Mouse (Mus musculus): ENCODE measurements at regions not wholly inside any gene's neighbourhood (a gene's known extent, or its start where the extent isn't known, plus 50 kb on each side); places are given as distances from the start of the nearest gene placed in this dataset.

DNA sequence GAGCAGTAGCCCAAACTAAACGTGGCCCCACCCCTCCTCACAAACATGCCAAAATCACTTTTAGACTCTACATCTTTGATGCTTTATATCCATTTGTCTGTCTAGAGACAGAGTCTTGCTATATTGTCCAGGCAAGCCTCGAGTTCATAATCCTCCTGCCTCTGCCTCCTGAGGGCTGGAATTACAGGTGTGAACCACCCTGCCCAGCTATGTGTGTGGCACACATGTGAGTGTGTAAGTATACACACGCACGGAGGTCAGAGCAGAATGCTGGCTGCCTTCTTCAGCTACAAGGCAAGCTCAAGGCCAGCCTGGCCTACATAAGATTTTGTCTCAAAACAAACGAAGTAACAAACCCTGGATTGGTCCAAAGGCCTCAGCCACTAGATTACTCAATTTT lies 86.8 kb upstream of the Foxk1 start:
- TF ChIP-seq POLR2A (IDR thresholded peaks at IDR 0.05; ENCODE audit: control insufficient read depth, extremely low read depth, insufficient read depth, low read length, poor library complexity) (no peak), CTCF (IDR thresholded peaks at IDR 0.05; ENCODE audit: borderline replicate concordance, control insufficient read depth, extremely low read depth, insufficient read depth, low read length, poor library complexity) (no peak)
- DNase-seq: no peak

GRCm38 (mm10) chr5:142319268-142319667 lies 82.0 kb upstream of the Foxk1 start:
- H3K36me3 ChIP-seq (ENCODE audit: control insufficient read depth, insufficient read depth, low read length): no peaks in the 10 kb centered on the region
- TF ChIP-seq POLR2A (IDR thresholded peaks at IDR 0.05; ENCODE audit: control insufficient read depth, extremely low read depth, insufficient read depth, low read length, poor library complexity) (no peak), CTCF (IDR thresholded peaks at IDR 0.05; ENCODE audit: borderline replicate concordance, control insufficient read depth, extremely low read depth, insufficient read depth, low read length, poor library complexity) (peak; percentile 61; the same call in 1 of the 2 replicates)
- peak; percentile 42 for DNase-seq
- no peak overlapping the region for H3K27ac ChIP-seq (ENCODE audit: control insufficient read depth, insufficient read depth, low read length)
- no peaks in the 10 kb centered on the region for H3K4me1 ChIP-seq (replicated peaks; ENCODE audit: control insufficient read depth, insufficient read depth, low read length)
- no peak overlapping the region for H3K4me3 ChIP-seq (ENCODE audit: control insufficient read depth, insufficient read depth, low read length)
- WGBS: 8% methylated on average over 7 of the region's 7 CpGs
- H3K27me3 ChIP-seq (ENCODE audit: control insufficient read depth, insufficient read depth, low read length): no peaks in the 10 kb centered on the region

More for the DNA sequence above, 86.8 kb upstream of the Foxk1 start:
- H3K4me1 ChIP-seq (replicated peaks; ENCODE audit: control insufficient read depth, insufficient read depth, low read length): no peaks in the 10 kb centered on the region
- no peaks in the 10 kb centered on the region for H3K36me3 ChIP-seq (ENCODE audit: control insufficient read depth, insufficient read depth, low read length)
- H3K27me3 ChIP-seq (ENCODE audit: control insufficient read depth, insufficient read depth, low read length): no peaks in the 10 kb centered on the region
- H3K4me3 ChIP-seq (ENCODE audit: control insufficient read depth, insufficient read depth, low read length): no peak overlapping the region
- WGBS: 68% methylated on average over 5 of the region's 5 CpGs
- H3K27ac ChIP-seq (ENCODE audit: control insufficient read depth, insufficient read depth, low read length): no peak overlapping the region

DNA sequence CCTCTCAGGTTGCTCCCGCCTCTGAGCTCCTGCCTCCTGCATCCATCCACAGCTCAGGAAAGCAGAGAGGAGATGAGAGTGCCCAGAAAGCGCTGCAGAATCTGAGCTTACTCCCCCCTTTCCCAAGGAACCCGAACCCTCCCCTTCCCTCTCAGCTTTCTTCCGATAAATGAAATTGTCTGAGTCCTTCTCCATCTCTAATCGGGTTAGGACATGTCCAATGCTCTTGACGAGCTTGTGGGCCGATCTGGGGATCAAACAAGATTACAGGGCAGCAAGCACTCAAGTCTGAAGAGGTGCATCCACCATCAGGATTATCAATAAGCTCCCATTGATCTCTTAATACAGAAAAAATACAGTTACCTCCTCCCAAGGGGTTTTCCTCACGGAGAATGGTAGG lies 80.0 kb upstream of the Foxk1 start:
- H3K27ac ChIP-seq (ENCODE audit: control insufficient read depth, insufficient read depth, low read length): no peak overlapping the region
- no peak overlapping the region for H3K4me3 ChIP-seq (ENCODE audit: control insufficient read depth, insufficient read depth, low read length)
- peaks cover 2% of the 10 kb centered on the region; the same call in 1 of the 2 replicates for H3K4me1 ChIP-seq (replicated peaks; ENCODE audit: control insufficient read depth, insufficient read depth, low read length)
- TF ChIP-seq CTCF (IDR thresholded peaks at IDR 0.05; ENCODE audit: borderline replicate concordance, control insufficient read depth, extremely low read depth, insufficient read depth, low read length, poor library complexity): no peak
- no peak for TF ChIP-seq POLR2A (IDR thresholded peaks at IDR 0.05; ENCODE audit: control insufficient read depth, extremely low read depth, insufficient read depth, low read length, poor library complexity)
- no peaks in the 10 kb centered on the region for H3K36me3 ChIP-seq (ENCODE audit: control insufficient read depth, insufficient read depth, low read length)
- DNase-seq: no peak
- no peaks in the 10 kb centered on the region for H3K27me3 ChIP-seq (ENCODE audit: control insufficient read depth, insufficient read depth, low read length)
- 83% methylated on average over 8 of the region's 8 CpGs for WGBS

DNA sequence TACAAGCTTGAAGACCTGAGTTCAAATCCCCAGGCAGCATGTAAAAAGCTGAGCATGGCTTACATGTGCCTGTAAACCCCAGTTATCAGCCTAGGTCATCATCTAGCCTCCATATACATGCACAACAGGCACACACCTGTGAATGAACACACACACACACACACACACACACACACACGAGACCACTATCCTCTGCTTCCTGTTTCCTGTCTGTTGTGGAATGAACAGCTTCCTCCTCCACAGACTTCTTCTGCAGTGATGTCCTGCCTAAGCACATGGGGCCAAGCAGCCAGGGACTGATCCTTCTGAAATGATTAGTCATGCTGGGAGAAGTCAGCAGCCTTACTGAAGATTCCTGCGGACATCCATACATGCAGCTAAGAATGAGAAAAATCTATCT lies 76.4 kb upstream of the Foxk1 start:
- peaks cover 2% of the 10 kb centered on the region; the same call in 1 of the 2 replicates for H3K4me1 ChIP-seq (replicated peaks; ENCODE audit: control insufficient read depth, insufficient read depth, low read length)
- DNase-seq: no peak
- H3K4me3 ChIP-seq (ENCODE audit: control insufficient read depth, insufficient read depth, low read length): no peak overlapping the region
- TF ChIP-seq POLR2A (IDR thresholded peaks at IDR 0.05; ENCODE audit: control insufficient read depth, extremely low read depth, insufficient read depth, low read length, poor library complexity) (no peak), CTCF (IDR thresholded peaks at IDR 0.05; ENCODE audit: borderline replicate concordance, control insufficient read depth, extremely low read depth, insufficient read depth, low read length, poor library complexity) (no peak)
- no peak overlapping the region for H3K27ac ChIP-seq (ENCODE audit: control insufficient read depth, insufficient read depth, low read length)
- WGBS: 41% methylated on average over 2 of the region's 2 CpGs
- H3K36me3 ChIP-seq (ENCODE audit: control insufficient read depth, insufficient read depth, low read length): no peaks in the 10 kb centered on the region
- no peaks in the 10 kb centered on the region for H3K27me3 ChIP-seq (ENCODE audit: control insufficient read depth, insufficient read depth, low read length)

DNA sequence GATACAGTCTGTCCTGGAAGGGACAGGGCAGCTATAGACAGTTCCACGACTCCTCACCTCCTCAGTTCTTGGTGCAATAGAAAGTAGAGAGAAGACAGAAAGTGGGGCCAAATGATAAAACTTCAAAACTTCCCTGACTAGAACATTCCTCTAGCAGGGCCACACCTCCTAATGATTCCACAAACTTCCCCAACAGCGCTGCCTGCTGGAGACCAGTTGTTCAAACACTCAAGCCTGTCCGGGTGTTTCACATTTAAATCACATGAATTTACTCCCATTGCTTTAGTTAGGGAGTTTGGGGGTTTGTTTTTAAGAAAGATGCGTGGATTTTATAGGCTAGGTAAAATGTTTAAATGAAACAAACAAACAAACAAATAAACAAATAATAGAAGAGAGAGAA lies 75.7 kb upstream of the Foxk1 start:
- TF ChIP-seq CTCF (IDR thresholded peaks at IDR 0.05; ENCODE audit: borderline replicate concordance, control insufficient read depth, extremely low read depth, insufficient read depth, low read length, poor library complexity): no peak
- TF ChIP-seq POLR2A (IDR thresholded peaks at IDR 0.05; ENCODE audit: control insufficient read depth, extremely low read depth, insufficient read depth, low read length, poor library complexity): no peak
- H3K27ac ChIP-seq (ENCODE audit: control insufficient read depth, insufficient read depth, low read length): no peak overlapping the region
- peak; percentile 17 for DNase-seq
- peaks cover 2% of the 10 kb centered on the region; the same call in 1 of the 2 replicates for H3K4me1 ChIP-seq (replicated peaks; ENCODE audit: control insufficient read depth, insufficient read depth, low read length)
- WGBS: 89% methylated on average over 4 of the region's 4 CpGs
- no peaks in the 10 kb centered on the region for H3K36me3 ChIP-seq (ENCODE audit: control insufficient read depth, insufficient read depth, low read length)
- H3K4me3 ChIP-seq (ENCODE audit: control insufficient read depth, insufficient read depth, low read length): no peak overlapping the region
- no peaks in the 10 kb centered on the region for H3K27me3 ChIP-seq (ENCODE audit: control insufficient read depth, insufficient read depth, low read length)

DNA sequence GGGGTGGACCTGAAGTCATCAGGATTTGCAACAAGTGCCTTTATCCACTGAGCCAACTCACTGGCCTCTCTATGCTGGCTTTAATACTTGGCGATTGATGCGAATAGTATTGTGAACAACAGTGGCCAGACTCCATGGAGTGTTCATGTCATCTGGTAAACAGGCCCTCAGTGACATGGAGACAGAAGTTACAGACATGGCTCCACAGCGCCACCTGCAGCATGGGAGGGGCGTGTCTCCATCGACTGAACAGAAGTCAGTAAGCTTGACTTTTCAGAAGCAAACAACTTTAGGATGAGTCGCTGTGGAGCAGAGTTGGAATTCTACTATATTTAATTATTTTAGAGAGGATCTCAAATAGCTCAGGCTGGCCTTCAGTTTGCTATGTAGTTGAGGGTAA lies 74.0 kb upstream of the Foxk1 start:
- Histone ChIP-seq H3K36me3 (ENCODE audit: control insufficient read depth, insufficient read depth, low read length) (no peaks in the 10 kb centered on the region), H3K27ac (ENCODE audit: control insufficient read depth, insufficient read depth, low read length) (no peak overlapping the region), H3K4me3 (ENCODE audit: control insufficient read depth, insufficient read depth, low read length) (no peak overlapping the region), H3K4me1 (replicated peaks; ENCODE audit: control insufficient read depth, insufficient read depth, low read length) (peaks cover 2% of the 10 kb centered on the region; the same call in 1 of the 2 replicates), H3K27me3 (ENCODE audit: control insufficient read depth, insufficient read depth, low read length) (no peaks in the 10 kb centered on the region)
- 76% methylated on average over 6 of the region's 6 CpGs for WGBS
- DNase-seq: peak; percentile 49
- 0 out of 2 replicates have a peak, but pooled peaks have one; percentile 17 for TF ChIP-seq CTCF (IDR thresholded peaks at IDR 0.05; ENCODE audit: borderline replicate concordance, control insufficient read depth, extremely low read depth, insufficient read depth, low read length, poor library complexity)
- TF ChIP-seq POLR2A (IDR thresholded peaks at IDR 0.05; ENCODE audit: control insufficient read depth, extremely low read depth, insufficient read depth, low read length, poor library complexity): no peak
